Mouse (Mus musculus) gastrocnemius, adult 2 months (tissue): Measurements from ENCODE around the gene Oasl2. TPM values are rescaled to one million over a fixed set of nuclear protein-coding genes. Genes with fewer than 3 reads are reported as not detected.
"Not testable (repeated sequence)": the region's sequence is repeated elsewhere in the genome, so short reads cannot be mapped to it uniquely, and the experiment has no call there.

ENCODE experiments used
- DNase-seq: peaks from one replicate; pipeline ENCODE4 v3.0.0; 2022
- H3K27ac ChIP-seq: fragments of 200-600 bp; 2 replicates; pipeline ENCODE4 v1.8.1; 2022; ENCODE audit warnings: mild to moderate bottlenecking
- H3K4me3 ChIP-seq: fragments of 200-600 bp; 2 replicates; pipeline ENCODE4 v1.8.1; 2022; ENCODE audit warnings: mild to moderate bottlenecking, moderate library complexity
- CTCF ChIP-seq: fragments of 200-600 bp; IDR thresholded peaks from 2 replicates; pipeline ENCODE4 v1.8.1; 2022; ENCODE audit warnings: antibody characterized with exemption, mild to moderate bottlenecking, moderate library complexity
- intact Hi-C: fragments of 180-260 bp; cut with DNase I; formaldehyde crosslinking; loops from one replicate; pipeline ENCODE4 v1.15.1; 2025
- total RNA-seq, 2 experiments: library from RNA; stranded (reverse); gene quantifications; 2 replicates each; pipeline ENCODE4 v1.2.3; 2021

The Oasl2 gene
- total RNA-seq, 2 experiments from 2014 or later = 1.1 to 2.0 TPM

DNA sequence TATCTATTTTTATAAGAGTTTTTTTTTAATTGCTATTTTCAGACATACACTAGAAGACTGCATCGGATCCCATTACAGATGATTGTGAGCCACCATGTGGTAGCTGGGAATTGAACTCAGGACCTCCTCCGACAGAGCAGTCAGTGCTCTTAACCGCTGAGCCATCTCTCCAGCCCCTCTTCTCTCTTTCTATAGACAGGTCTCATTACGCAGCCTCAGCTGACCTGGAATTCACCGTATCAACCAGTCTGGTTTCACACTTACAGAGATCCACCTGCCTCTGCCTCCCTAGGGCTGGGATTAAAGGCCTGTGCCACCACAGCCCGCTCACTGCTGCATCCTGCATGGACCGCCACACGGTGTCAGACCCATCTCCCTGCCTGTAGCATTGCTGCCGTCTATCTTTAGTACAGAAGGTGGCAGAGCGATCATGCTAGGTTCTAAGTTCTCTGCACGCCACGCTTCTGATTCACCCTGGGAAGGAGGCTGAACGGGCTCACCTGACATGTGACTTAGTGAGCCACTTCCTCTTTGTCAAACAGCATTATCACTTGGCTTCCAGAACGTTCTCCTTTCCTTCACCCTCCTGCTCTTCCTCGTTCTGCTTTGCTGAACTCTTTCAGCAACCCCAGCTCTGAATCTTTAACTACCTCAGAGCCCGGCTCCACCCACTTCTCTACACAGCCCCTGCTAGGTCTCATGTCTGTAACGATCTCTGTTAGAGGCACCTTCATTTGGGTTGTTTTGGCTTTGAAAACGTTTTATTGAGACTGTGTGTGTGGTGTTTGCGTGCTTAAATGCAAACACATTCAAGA lies 25.0 kb downstream of the Oasl2 start:
- DNase-seq = no peak
- TF ChIP-seq CTCF = no peak
- intact Hi-C loops = no loop called here
- H3K27ac ChIP-seq = no peak overlapping the region
- H3K4me3 ChIP-seq = no peak overlapping the region

GRCm38 (mm10) chr5:114922366-114922731 lies 25.6 kb downstream of the Oasl2 start:
- DNase-seq = no peak
- intact Hi-C loops = no loop called here
- no peak for TF ChIP-seq CTCF
- no peak overlapping the region for H3K27ac ChIP-seq
- peak overlapping the region; percentile 76; the same call in 1 of the 2 replicates for H3K4me3 ChIP-seq

GRCm38 (mm10) chr5:114922998-114923473 lies 26.3 kb downstream of the Oasl2 start, which contains the start of gene Oasl1:
TSS of gene Oasl1 (plus strand) at chr5:114923240.
- peak within 1 kb of the TSS; percentile 65 for H3K27ac ChIP-seq
- peak within 1 kb of the TSS; percentile 76 for H3K4me3 ChIP-seq
- peak; percentile 81 for DNase-seq
- no peak for TF ChIP-seq CTCF
- intact Hi-C loops = no loop called here

- intact Hi-C loops = no loop called here
- Histone ChIP-seq H3K27ac (no peak overlapping the region), H3K4me3 (no peak overlapping the region)
- no peak for DNase-seq
- TF ChIP-seq CTCF = no peak
These were observed 29.5 kb downstream of the Oasl2 start for GRCm38 (mm10) chr5:114926153-114926684.

GRCm38 (mm10) chr5:114926753-114927152 lies 30.0 kb downstream of the Oasl2 start:
- TF ChIP-seq CTCF = no peak
- intact Hi-C loops = no loop called here
- Histone ChIP-seq H3K4me3 (no peak overlapping the region), H3K27ac (no peak overlapping the region)
- no peak for DNase-seq

DNA sequence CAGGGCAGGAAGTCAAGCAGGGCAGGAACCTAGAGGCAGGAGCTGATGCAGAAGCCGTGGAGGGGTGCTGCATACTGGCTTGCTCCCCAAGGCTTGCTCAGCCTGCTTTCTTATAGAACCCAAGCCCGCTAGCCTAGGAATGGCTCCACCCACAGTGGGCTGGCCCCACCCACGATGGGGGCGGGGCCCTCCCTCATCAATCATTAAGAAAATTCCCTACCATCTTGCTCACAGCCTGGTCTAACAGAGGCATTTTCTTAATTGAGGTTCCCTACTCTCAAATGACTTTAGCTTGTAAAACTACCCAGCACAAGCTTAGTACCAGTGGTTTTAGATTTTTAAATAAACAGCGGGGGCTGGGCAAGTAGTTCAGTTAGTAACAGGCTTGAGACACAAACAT lies 34.9 kb downstream of the Oasl2 start:
- intact Hi-C loops = no loop called here
- Histone ChIP-seq H3K27ac (no peak overlapping the region), H3K4me3 (no peak overlapping the region)
- TF ChIP-seq CTCF = no peak
- DNase-seq = no peak

GRCm38 (mm10) chr5:114933206-114933605 lies 36.5 kb downstream of the Oasl2 start:
- DNase-seq = no peak
- intact Hi-C loops = no loop called here
- no peak for TF ChIP-seq CTCF
- no peak overlapping the region for H3K27ac ChIP-seq
- H3K4me3 ChIP-seq = no peak overlapping the region

DNA sequence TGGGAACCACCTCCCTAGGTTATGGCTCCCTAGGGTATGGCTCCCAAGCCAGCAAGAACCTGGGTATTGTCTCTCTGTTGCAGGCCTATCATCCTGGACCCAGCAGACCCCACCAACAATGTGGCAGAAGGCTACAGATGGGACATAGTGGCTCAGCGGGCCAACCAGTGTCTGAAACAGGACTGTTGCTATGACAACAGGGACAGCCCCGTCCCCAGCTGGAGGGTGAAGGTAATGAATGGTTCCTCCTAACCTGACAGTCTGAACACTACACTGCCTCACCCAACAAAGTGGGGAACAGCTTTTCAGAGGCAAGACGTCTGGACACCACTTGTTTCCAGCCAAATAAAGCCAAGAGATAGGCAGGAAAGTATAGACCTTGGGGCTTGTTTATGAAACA lies 39.1 kb downstream of the Oasl2 start:
- H3K4me3 ChIP-seq = no peak overlapping the region
- H3K27ac ChIP-seq = no peak overlapping the region
- TF ChIP-seq CTCF = no peak
- no peak for DNase-seq
- intact Hi-C loops = no loop called here

DNA sequence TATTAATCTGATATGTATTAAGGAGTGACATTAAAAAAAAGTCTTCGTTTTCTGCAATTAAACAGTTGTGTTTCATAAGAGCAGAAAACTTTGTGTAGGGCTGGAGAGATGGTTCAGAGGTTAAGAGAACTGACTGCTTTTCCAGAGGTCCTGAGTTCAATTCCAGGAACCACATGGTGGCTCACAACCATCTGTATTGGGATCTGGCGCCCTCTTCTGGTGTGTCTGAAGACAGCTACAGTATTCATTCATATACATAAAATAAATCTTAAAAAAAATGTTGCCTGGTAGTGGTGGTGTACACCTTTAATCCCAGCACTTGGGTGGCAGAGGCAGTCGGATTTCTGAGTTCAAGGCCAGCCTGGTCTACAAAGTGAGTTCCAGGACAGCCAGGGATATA lies 44.4 kb downstream of the Oasl2 start:
- intact Hi-C loops, DNase-seq, H3K4me3 ChIP-seq, H3K27ac ChIP-seq: not testable (repeated sequence)
- TF ChIP-seq CTCF = peak; percentile 24; the same call in 1 of the 2 replicates

DNA sequence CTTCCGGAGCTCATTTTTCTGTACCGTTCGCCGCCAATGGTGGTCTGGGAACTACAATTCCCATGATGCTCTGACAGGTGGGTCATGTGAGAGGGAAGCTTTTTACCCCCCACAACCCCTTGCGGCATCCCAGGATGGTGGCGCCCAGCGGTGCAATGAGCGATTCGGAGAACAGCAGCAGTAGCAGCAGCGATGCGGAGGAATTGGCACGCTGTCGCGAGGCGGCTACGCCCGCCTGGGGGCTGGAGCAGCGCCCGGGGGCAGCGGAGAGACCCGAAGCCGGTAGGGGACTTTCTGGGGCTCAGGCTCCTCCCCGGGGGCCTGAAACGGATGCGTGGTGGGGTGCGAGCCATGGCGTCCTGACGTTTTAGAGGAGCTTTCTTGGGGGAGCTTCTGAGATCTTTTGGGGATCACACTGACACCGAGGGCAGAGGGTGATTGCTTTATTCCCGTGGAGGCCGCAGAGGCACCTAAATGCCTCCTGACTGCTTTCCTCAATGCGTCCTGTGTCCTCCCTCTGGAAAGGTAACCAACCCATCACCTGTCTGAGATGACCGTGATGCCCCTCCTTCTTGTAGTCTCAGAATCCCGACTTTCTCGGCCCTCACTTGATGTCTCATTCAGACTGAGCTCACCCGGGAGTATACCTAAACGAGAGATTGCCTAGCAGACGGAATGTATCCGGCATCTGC lies 45.5 kb downstream of the Oasl2 start, which contains the start of gene 2210016L21Rik:
Gene 2210016L21Rik, plus strand, starts transcription at position 85 of the 692 bp plus-strand sequence.
- H3K27ac ChIP-seq = peak within 1 kb of the TSS; percentile 91
- peak; percentile 12; the same call in 1 of the 2 replicates for TF ChIP-seq CTCF
- H3K4me3 ChIP-seq = peak within 1 kb of the TSS; percentile 80
- intact Hi-C loops = no loop called here
- DNase-seq = peak; percentile 87

DNA sequence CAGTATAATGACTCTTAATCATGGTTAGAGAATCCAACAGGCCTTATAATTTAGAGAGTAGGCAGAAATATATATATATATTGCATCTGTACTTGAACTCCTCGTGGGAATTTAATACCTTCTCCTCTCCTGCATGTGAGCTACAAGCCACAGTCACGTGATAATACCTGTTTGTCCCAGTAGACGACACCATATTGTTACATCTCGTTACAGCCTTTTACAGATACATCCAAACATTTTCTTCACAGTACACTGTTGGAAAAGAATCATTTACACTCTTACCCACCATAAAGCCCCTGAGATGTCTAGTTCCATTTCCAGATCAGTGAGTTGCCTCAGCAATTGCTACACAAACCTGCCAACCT lies 46.0 kb downstream of the Oasl2 start:
- peak overlapping the region; percentile 91; the same call in 1 of the 2 replicates for H3K27ac ChIP-seq
- intact Hi-C loops = no loop called here
- TF ChIP-seq CTCF = no peak

DNA sequence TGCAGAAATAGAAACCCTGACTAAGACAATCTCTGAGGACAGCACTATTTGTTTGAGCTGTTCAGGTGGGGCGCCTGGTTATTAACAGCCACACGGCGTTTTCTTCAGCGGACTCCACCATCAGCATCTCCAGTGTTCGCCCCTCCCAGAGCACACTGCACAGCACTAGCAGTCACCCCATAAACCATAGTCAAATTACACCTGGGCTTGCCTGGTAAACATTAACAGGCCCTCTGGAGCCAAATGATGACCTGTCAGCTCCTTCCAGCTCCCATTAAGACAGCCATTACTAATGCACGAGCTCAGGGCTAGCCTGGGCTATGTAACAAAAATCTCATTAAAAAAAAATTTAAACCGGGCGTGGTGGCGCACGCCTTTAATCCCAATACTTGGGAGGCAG lies 48.3 kb downstream of the Oasl2 start:
- H3K27ac ChIP-seq = no peak overlapping the region
- intact Hi-C loops = no loop called here
- TF ChIP-seq CTCF = no peak
- DNase-seq = no peak
- no peak overlapping the region for H3K4me3 ChIP-seq

More for the DNA sequence above, 46.0 kb downstream of the Oasl2 start:
- peak overlapping the region; percentile 80 for H3K4me3 ChIP-seq
- DNase-seq = no peak

DNA sequence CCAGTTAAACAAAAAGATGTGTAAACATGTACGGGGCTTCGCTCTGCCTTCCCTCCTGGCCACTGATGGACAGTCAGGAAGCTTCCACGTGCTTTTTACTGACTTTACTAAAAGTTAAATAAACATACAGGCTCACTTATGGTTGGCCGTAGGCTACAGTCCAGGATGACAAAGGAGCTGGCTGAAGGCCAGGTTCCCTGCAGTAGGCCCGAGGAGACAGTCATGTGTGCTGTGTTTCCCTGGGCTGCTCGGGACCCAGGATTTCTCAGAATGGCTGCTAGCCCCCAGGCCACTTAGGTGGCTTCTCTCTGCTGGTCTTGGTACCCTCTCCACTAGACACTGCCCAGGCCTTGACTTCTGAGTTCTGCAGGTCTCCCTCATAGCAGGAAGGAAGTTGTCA lies 52.2 kb downstream of the Oasl2 start:
- H3K27ac ChIP-seq = no peak overlapping the region
- no peak overlapping the region for H3K4me3 ChIP-seq
- DNase-seq = no peak
- intact Hi-C loops = no loop called here
- no peak for TF ChIP-seq CTCF
